Mouse (Mus musculus) Patski (cell line): ENCODE data around the gene Ctsm. TPM values are rescaled to one million over a fixed set of nuclear protein-coding genes. Genes with fewer than 3 reads are reported as not detected.
"Not testable (repeated sequence)": the region's sequence is repeated elsewhere in the genome, so short reads cannot be mapped to it uniquely, and the experiment has no call there.

Source experiments
- ATAC-seq: fragments of 100-300 bp; one replicate; pipeline ENCODE4 v1.8.0; 2021
- CTCF ChIA-PET: fragments of 350-600 bp; sonication (Branson Sonifier 250); formaldehyde crosslinking; loops from one replicate; lab custom pipeline; 2022; ENCODE audit warnings: inconsistent platforms; lab: Charles Lee
- POLR2A ChIA-PET: fragments of 350-600 bp; sonication (Branson Sonifier 250); formaldehyde crosslinking; loops from one replicate; lab custom pipeline; 2022; ENCODE audit warnings: antibody characterized with exemption, inconsistent platforms; lab: Charles Lee
- DNase-seq: peaks from one replicate; pipeline ENCODE4 v3.0.0-alpha.2; 2011; ENCODE audit warnings: low read depth, low spot score
- H3K27me3 ChIP-seq: fragments of 371-371 bp; one replicate; pipeline ENCODE4 v1.5.1; 2021
- CTCF ChIP-seq: fragments of 100-300 bp; IDR thresholded peaks from one replicate; pipeline ENCODE4 v1.5.1; 2021
- in situ Hi-C: fragments of 300-500 bp; cut with MboI; formaldehyde crosslinking; loops from 3 replicates; pipeline ENCODE4 v1.11.1; 2018; ENCODE audit warnings: low pct_unique_long_range_greater_than_20kb, mixed read lengths
- polyA plus RNA-seq: library from polyadenylated mRNA; unstranded; gene quantifications from one replicate; pipeline ENCODE4 v1.2.3, GENCODE M21; 2021

Gene Ctsm
- polyA plus RNA-seq, result not detected

GRCm38 (mm10) chr13:61541631-61542030 is at the start of gene Ctsm:
Ctsm (minus strand) TSS chr13:61541839.
- ChIA-PET CTCF (no interaction called here), POLR2A (no interaction called here)
- in situ Hi-C loops, result no loop called here
- ATAC-seq (no peak), DNase-seq (no peak)
- TF ChIP-seq CTCF, result no peak
- no peaks in the 10 kb centered on the region for H3K27me3 ChIP-seq

GRCm38 (mm10) chr13:61570027-61570426 is 28.4 kb upstream of the Ctsm start, which contains the start of gene Cts3:
Cts3 (minus strand) TSS chr13:61570127.
- CTCF ChIA-PET, result no interaction called here
- TF ChIP-seq CTCF, result no peak
- ATAC-seq (no peak), DNase-seq (no peak)
- POLR2A ChIA-PET, result no interaction called here
- H3K27me3 ChIP-seq, result no peaks in the 10 kb centered on the region
- in situ Hi-C loops, result no loop called here

GRCm38 (mm10) chr13:61568074-61568473 is 26.4 kb upstream of the Ctsm start, which contains the start of gene Gm49352:
Gm49352 (minus strand) TSS chr13:61568174.
- H3K27me3 ChIP-seq, POLR2A ChIA-PET, CTCF ChIA-PET, ATAC-seq, DNase-seq: not testable (repeated sequence)
- in situ Hi-C loops, result loop anchor here (5.0 kb wide), 1 partner anchor 76 kb away; no protein-coding TSS in a partner anchor

Other genes with a start within 250 kb of the Ctsm start
- gene Cts7, start 183.6 kb downstream of the Ctsm start, polyA plus RNA-seq, result not detected
- gene Gm49352, start 26.3 kb upstream of the Ctsm start, polyA plus RNA-seq, result not detected
- not detected for gene Cts3, start 28.3 kb upstream of the Ctsm start, polyA plus RNA-seq